Mouse (Mus musculus) 3134 (cell line): ENCODE data around the gene Hspa12b.

Source experiments
- DNase-seq: peaks from one replicate; pipeline ENCODE4 v3.0.0-alpha.2; 2011; ENCODE audit warnings: low spot score; ENCODE audit not compliant: insufficient read length; ENCODE audit errors: extremely low read depth

Gene Hspa12b

DNA sequence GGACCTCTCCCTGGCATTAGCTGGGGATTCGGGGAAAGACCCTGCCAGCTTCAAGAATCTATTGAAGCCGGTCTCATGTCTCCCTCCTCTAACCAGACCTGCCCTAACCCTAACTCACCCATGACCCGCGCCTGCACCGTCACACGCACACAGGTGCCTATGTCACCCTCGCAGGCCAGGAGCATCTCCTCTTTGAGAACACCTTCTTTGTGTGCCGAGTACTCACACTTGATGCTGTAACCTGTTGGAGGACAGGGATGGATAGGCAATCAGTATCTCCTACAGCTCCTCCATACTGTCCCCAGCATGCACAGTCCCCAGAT lies 19.9 kb downstream of the Hspa12b start:
- no peak for DNase-seq

DNA sequence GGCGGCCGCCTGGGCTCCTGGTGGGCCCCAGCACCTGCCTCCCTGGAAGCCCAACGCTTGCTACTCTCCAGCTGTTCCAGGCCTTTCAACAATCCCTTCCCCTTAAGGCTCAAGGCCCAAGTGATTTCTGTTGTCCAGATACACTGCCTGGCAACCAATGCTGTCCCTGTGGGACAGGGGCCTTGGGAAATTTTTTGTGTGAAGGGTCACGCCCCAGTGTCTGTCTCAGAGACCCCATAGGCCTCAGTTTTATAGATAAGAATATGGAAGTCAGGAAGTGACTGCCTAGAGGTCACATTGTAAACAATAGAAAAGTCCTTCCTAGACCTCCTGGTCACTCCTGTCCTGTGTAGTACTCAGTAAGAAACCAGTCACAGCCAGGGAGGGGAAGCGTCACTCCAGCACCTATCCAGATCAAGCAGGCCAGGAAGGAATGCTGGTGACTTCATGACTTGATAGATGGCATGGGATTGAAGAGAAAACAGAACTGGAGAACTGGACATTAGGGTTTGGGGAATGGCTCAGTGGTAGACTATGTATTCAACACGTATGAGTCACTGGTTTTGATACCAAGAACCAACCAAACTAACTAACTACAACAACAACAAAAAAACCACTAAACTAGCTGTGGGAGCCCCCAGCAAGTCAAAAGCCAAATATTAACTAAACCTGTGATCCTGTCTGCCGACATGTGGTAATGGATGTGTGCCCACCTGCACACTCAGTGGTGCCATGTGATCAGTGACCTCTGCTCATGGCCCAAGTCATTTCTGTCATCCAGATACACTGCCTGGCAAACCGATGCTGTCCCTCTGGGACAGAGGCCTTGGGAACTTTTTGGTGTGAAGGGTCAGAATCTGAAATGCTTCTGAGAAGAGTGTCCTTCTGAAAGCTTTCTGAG lies 21.5 kb downstream of the Hspa12b start:
- no peak for DNase-seq

DNA sequence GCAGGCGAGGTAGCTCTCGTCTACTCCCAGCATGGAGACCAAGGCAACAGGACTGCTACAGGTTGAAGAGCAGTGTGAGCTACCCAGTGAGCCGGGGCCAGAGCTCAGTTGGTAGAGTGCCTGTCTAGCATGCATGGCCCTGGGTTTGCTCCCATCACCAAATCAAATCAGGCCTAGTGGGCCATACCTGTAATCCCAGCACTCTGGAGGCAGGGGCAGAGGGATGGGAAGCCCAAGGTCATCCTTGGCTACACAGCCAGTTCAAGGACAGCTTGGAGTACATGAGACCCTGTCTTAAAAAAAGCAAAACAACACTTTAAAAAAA lies 22.1 kb downstream of the Hspa12b start:
- DNase-seq = no peak

DNA sequence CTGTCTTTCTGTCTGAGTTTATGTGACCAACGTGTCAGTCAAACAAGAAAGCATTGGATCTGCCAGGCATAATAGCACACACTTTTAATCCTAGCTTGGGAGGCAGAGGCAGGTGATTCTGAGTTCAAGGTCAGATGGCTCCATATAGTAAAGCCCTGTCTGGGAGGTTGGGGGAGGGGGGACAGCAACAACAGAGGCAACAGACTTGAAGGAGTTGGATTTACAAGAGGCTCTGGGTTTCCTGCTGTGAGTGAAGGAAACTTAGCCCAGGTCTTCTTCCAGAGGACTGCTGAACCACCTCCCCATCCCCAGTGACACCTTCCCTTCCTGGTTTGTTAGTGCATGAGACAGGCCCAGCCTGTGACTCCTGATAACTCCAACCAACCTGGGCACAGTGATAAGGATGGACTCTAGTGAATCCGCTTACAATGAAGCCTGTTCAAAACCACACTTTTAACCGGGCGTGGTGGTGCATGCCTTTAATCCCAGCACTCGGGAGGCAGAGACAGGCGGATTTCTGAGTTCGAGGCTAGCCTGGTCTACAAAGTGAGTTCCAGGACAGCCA lies 25.2 kb downstream of the Hspa12b start:
- DNase-seq = no peak

DNA sequence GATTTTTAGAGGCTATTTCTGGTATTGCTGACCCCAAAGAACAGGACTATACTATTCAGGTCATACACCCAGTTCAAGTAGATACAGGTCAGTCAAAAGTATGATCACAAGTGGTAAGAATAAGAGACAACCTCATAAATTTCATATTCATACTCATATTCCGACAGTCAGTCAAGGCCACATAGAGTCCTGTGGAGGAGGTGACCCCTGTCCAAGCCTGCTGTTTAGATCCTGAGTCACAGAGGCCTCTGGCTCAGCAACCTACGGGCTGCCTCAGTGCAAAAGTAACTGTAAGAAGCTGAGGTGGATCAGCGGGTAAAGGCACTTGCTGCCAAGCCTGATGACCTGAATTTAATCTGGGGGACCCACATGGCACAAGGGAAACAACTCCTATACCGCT lies 27.0 kb downstream of the Hspa12b start:
- no peak for DNase-seq

DNA sequence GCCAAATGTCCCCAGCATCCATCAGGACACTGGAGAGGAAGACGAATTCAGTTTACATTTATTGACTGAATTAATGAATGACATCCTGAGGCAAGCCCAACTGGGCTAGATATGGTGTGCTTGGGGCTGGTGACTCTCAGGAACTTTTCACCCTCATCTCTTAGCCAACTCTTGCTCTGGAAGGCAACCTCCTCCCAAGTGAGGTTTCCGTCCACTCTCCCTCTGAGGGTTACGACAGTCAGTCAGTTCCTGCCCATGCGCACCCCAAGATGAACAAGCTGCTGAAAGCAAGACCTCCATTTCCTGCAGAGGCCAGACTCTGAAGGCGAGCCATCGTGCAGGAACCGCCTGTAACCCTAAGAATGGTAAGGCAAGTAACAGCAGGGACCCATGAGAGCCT lies 29.9 kb downstream of the Hspa12b start:
- no peak for DNase-seq

DNA sequence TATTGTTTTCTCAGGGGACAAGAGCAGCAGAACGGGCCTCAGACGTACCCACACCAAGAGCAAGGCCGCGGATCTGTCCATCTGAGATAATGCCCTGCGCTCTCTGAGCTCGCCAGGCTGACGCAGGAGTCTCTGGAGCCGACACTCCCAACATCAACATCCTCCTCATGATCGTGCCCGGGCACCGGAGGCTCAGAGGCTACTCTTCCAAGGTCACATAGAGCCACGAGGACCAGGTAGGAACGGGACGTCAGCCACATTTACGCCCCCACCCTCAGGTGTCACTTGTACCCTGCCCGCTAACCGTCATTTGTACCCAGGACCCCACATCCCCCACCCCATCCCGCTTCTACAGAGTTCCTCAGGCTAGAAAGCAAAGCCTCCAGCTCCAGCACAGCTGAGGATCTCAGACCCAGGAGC lies 32.4 kb downstream of the Hspa12b start:
- no peak for DNase-seq

DNA sequence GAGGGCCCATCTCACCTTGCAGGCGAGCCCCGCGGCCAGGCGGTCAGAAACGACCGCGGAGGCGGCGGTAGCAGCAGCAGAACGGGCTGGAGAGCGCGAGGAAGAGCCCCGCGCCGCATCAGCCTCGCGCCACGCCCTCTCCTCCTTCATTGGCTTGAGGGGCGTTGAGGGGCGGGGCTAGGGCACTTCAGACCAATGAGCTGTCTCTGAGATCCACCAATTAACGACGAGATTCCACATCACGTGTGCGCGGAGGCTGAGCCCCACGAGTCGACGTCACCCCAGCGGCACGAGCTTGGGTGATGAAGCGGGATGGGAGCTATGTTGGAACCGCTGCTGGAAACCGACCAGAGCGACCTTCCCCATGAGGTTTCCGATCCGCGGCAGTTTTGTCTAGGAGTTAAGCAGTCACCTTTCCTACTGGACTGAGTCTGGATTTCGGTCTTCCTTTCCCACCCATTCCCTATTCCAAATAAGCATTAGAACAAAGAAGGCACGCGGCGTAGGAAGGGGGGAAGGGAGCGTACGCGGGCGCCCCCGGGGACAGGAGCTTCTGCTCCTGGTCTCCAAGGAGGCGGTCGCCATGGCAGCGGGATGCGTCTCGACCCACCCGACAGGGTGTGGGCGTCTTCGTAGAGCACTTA lies 33.0 kb downstream of the Hspa12b start, which contains the start of gene 1700037H04Rik:
1700037H04Rik (minus strand) TSS at position 144 of the 644 bp plus-strand sequence.
- DNase-seq = peak; percentile 97

DNA sequence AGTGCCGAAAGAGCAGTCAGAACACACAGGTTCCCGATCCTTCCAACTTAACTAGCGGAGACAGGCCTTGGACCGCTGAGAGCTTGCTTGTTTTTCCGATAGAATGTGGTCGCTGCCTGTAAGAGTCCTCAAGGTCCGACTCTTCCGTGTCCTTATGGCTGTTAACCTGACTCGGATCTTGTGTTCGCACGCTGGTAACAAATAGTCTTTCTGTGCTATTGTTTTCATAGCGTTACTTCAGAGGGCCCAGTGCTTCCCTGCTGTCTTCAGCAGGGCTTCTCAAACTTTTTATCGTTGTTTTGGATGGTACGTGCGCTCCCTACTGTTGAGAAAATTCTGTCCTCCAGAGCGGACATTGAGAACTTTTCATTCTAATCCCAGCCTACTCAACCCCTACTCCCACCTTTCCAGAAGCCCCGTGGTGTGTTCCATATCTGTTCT lies 33.6 kb downstream of the Hspa12b start:
- DNase-seq = no peak

DNA sequence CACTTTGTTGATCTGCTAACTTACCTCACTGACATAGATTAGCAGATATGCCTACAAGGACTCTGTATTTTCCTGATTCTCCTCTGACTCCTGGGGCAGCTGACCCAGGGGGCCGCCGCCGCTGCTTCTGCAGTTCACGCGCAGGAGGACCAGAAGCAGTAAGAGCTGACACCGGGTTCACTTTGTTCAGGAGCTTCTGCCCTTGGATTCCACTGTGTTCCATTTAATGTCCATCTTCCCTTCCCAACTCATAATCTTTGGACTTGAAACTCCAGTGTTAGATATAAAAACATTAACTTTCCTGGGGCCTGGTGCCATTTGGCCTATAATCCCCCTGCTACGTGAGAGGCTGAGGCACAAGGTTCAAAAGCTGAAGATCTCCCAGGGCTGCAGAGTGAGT lies 36.8 kb downstream of the Hspa12b start:
- no peak for DNase-seq

DNA sequence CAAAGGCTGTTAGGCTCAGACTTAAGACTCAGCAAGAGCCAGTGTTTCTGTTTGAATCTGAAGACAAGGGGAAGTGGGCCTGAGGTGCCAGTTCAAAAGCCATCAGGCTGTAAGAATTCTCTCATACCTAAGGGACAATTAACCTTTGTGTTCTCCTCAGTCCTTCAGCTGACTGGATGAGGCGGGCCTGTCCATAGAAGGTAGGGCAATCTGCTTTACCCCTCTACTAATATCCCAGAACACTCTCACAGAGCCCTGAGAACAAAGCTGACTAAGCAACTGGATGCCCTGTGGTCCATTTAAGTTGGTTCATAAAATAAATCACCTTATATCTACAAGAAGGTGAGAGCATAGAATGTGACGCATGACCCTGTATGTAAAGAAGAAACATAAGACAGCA lies 39.1 kb downstream of the Hspa12b start:
- DNase-seq = no peak

DNA sequence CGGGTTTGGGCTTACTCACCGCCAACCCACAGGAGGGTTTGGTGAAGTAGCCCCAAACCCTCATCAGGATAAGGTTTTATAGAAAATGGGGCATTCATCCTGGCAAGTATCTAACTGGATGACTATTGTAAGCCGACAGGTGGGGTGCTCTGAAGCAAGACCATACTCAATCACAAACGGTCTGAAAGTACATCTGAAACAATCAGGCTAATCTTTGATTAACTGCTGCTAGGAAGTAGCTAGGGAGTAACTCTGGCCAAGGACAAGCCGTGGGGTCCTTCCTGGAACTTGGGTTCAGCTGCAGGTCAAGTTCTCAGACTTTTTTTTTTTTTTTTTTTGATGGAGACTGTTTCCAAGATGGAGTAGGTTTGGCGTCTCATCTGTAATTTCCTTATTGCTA lies 40.9 kb downstream of the Hspa12b start:
- DNase-seq = no peak

DNA sequence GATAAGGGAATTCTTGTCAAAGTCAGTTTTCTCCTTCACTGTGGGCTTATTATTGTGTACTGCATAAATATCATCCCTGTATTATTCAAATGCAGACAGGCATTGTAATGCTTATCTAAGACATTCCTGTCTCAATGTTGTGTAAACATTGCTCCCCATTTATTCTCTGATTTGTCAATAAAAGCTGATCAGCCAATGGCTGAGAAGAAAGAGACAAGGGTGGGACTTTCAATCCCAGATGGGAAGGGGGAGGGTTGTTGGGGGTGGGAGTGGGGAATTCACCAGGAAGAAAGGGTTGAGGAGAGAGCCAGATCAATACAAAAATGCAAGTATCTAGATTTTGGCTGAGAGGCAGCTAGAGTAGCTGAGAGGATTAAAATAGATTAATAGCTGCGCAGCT lies 41.8 kb downstream of the Hspa12b start:
- no peak for DNase-seq

DNA sequence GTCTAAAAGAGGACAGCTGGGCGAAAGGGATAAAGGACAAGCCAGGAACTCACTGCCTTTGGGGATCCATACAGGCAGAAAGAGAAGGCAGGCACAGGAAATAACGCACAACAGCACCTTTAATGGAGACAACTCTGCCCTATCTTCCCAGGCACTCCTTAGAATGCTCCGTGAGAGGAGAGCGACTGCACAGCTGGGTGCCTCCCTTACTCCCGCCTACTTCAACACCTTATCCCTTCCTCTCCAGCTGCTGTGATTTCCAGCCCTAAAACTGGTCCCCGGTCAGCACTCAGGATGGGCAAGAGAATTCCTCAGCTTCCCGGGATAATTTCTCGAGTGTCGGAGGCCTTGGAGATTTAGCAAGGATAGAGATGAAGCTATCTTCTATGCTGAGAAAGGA lies 43.9 kb downstream of the Hspa12b start:
- DNase-seq = no peak

DNA sequence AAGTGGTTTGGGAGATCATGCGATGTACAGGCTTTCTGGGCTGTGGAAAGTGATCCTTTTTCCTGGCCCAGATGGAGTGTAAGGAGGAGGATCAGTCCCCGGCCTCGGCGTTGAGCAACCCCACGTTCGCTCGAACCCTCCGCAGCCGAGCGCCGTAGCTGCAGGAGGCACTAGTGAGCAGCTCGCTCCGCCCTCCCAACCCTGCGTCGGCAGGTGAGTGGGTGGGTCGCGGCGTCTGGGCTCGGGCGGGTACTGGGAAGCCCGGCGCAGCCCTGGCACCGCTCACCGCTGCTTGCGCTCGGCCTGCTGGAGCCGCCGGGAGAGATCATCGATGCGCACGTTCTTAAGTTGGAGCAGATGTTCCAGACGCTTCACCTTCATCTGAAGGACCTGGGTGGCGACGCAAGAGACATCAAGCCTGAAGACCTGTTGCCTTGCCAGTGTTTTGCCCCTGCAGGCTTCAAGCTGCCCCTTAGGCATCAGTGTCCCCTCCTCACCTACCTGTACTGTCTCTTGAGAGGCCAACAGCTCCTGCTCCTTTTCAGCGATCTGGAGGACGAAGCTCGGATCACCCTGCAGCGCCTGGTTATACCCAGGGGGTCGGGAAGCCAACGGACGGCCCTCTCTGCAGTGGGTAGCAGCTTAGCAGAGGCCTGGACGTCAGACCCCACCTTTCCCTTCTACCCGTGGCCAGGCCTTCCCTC lies 44.5 kb downstream of the Hspa12b start:
- no peak for DNase-seq

DNA sequence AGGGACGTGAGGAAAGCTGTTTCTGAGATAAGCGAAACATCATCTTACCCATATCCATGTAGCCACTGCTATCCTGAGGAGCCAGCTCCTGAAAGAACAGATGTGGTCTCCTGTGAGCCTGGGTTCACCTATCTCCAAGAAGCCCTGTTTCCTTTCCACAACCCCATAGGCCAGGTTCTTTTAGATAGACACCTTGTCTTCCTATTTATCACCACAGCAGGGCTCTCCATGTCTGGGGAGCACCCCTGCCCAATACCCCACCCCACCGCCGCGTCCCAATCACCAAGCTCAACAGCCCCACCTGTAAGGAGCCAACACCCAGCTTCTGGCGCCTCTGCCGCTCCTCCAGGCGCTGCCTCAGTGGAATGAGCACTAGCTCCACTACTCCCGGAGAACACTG lies 45.2 kb downstream of the Hspa12b start:
- no peak for DNase-seq

DNA sequence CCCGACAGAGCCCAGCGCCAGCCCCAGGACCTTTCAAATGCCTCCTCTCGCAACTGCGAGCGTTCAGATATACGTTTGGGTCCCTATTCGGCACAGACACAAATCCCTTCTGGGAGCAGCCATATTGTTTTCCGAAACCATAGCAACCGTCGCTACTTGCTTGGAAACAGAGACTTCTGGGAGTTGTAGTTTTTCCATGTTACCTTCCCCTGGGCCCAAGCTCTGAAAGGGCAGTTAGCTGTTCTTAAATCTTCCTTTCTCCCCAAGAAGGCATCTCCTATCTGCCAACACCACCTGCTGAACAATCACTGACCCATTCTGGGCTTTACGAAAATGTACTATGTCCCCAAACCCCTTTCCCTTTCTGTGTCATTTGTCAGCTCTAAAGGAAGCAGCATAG lies 47.6 kb downstream of the Hspa12b start:
- DNase-seq = peak; percentile 56

DNA sequence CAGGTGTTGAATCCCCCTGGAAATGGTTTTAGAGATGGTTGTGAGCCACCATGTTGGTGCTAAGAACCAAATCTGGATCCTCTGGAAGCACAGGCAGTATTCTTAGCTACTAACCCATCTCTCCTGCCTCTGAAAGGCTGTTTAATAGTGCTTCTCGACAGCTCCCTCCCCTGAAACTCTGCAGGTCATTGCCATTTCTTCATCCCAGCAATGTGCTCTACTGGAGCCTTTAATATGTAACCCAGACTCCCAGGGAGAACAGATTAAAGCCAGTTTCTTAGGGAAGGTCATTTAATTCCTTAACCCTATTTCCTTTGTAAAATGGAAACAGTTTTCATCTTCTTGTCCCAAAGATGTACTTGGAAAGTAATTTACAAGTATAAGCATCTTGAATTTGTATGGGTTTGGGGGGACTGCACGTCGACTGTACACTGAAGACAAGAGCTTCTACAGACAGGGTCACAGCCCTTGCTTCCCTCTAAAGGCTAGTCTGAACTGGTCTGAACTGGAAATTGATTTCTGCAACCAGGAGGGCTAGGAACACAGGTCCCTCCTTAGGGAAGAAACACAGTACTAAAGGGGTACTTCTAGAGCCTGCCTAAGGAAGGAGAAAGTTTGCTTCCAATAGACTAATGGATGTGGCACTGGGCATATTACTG lies 48.3 kb downstream of the Hspa12b start:
- DNase-seq = no peak

DNA sequence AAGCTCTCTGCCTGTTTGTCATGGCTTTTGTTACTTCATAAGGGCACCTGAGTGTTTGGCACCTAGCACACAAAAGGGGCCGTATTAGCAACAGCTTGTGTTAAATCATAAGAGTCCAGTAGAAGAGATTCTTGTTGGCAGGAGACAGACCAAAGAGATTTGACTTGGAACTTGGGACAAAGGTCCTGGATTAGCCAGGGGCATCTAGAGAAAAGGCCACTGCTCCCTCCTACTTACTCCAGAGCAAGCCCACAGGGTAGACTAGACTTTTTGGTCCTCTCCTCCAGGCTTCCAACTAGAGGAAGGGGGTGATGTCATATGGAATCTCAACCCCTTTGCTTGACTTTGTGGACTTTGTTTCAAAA lies 48.8 kb downstream of the Hspa12b start:
- DNase-seq = no peak

DNA sequence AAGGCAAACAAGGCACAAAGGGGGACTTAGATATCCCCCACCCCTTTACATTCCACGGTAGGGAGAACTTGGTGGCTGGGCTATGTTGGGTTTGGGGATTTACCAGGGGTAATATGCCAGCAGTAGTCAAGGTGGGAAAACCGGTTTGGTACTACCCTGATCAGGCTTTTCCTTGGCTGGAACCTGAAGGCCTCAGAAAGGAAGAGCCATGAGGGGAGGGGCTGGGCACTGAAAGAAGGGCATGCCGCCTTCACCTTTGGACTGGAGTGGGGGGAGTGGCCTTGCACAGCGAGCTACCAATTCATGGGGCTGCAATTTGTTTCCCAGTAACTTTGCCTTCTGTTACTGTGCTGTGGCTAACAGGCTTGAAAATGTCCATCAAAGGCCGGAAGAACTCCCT lies 49.4 kb downstream of the Hspa12b start:
- no peak for DNase-seq

DNA sequence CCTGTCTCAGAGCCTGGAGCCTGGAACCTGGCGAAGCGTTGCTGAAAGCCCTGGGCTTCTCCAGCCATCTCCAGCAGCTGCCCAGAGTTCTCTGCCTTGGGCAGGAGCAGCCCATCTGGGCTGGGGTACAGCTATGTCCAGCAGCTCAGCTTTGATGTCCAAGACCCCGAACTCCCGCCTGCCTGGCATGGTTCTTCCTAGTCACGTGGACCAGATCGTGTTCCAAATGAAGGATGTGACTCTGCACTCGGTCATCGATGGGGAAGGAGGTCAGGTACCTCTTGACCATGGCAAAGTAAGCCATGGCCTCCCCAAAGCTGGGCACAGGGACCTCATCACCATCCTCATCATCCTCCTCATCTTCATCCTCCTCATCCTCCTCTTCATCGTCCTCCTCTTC lies 50.9 kb downstream of the Hspa12b start:
- no peak for DNase-seq
